Mouse (Mus musculus): ENCODE data around the gene Shq1. TPM values are rescaled to one million over a fixed set of nuclear protein-coding genes. Genes with fewer than 3 reads are reported as not detected.

The Shq1 gene
- polyA plus RNA-seq, 1 experiment from 2014 or later: 20.1 TPM

DNA sequence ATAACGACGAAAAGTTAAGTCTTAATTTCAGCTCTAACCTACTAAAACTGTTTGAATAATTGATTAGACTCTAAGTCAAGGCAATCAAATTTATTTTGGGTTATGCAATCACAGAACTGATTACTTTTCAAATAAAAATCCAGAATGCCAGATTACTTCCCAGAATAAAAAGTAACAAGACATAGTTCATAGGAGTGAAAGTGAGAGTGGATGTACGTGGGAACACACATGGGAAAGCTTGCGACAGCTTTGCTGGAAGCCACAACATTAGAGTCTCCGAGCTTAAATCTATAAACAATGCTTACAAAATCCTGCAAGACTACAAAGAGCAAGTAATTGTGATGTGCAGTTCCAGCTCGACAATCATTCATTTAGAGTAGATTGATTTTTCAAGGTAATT lies 41.9 kb downstream of the Shq1 start:
- no peaks in the 10 kb centered on the region for H3K27me3 ChIP-seq
- no peak overlapping the region for H3K9ac ChIP-seq (replicated peaks)
- H3K4me3 ChIP-seq (replicated peaks): no peak overlapping the region
- 86% methylated on average over 6 of the region's 6 CpGs for WGBS
- H3K36me3 ChIP-seq: peaks cover 10% of the 10 kb centered on the region; the same call in 1 of the 2 replicates
- no peak overlapping the region for H3K4me2 ChIP-seq
- no peaks in the 10 kb centered on the region for H3K9me3 ChIP-seq
- H3K4me1 ChIP-seq (replicated peaks): no peaks in the 10 kb centered on the region
- ATAC-seq (ENCODE audit: insufficient number of reproducible peaks, insufficient read depth, low FRiP score, low TSS enrichment, low read depth): no peak
- no peak overlapping the region for H3K27ac ChIP-seq

GRCm38 (mm10) chr6:100628223-100628622 lies 42.7 kb downstream of the Shq1 start:
- Histone ChIP-seq H3K27me3 (no peaks in the 10 kb centered on the region), H3K9me3 (no peaks in the 10 kb centered on the region), H3K4me2 (no peak overlapping the region), H3K4me3 (replicated peaks) (no peak overlapping the region), H3K4me1 (replicated peaks) (no peaks in the 10 kb centered on the region), H3K36me3 (peaks cover 10% of the 10 kb centered on the region; the same call in 1 of the 2 replicates), H3K9ac (replicated peaks) (no peak overlapping the region), H3K27ac (no peak overlapping the region)
- ATAC-seq (ENCODE audit: insufficient number of reproducible peaks, insufficient read depth, low FRiP score, low TSS enrichment, low read depth): no peak
- 83% methylated on average over 3 of the region's 3 CpGs for WGBS

GRCm38 (mm10) chr6:100623922-100624321 lies 47.0 kb downstream of the Shq1 start:
- Histone ChIP-seq H3K27ac (no peak overlapping the region), H3K36me3 (peaks cover 6% of the 10 kb centered on the region; the same call in 1 of the 2 replicates), H3K4me1 (replicated peaks) (no peaks in the 10 kb centered on the region), H3K4me2 (no peak overlapping the region), H3K9me3 (no peaks in the 10 kb centered on the region), H3K4me3 (replicated peaks) (no peak overlapping the region), H3K9ac (replicated peaks) (no peak overlapping the region), H3K27me3 (no peaks in the 10 kb centered on the region)
- no peak for ATAC-seq (ENCODE audit: insufficient number of reproducible peaks, insufficient read depth, low FRiP score, low TSS enrichment, low read depth)
- 94% methylated on average over 2 of the region's 2 CpGs for WGBS

GRCm38 (mm10) chr6:100622861-100623507 lies 48.0 kb downstream of the Shq1 start:
- Histone ChIP-seq H3K4me3 (replicated peaks) (no peak overlapping the region), H3K27ac (no peak overlapping the region), H3K36me3 (peaks cover 6% of the 10 kb centered on the region; the same call in 1 of the 2 replicates), H3K9ac (replicated peaks) (no peak overlapping the region), H3K4me1 (replicated peaks) (no peaks in the 10 kb centered on the region), H3K9me3 (no peaks in the 10 kb centered on the region), H3K4me2 (no peak overlapping the region), H3K27me3 (no peaks in the 10 kb centered on the region)
- ATAC-seq (ENCODE audit: insufficient number of reproducible peaks, insufficient read depth, low FRiP score, low TSS enrichment, low read depth): no peak
- WGBS: 53% methylated on average over 2 of the region's 2 CpGs

- 73% methylated on average over 3 of the region's 3 CpGs for WGBS
- Histone ChIP-seq H3K4me2 (no peak overlapping the region), H3K27me3 (no peaks in the 10 kb centered on the region), H3K27ac (no peak overlapping the region), H3K4me3 (replicated peaks) (no peak overlapping the region), H3K9me3 (no peaks in the 10 kb centered on the region), H3K36me3 (no peaks in the 10 kb centered on the region), H3K9ac (replicated peaks) (no peak overlapping the region), H3K4me1 (replicated peaks) (no peaks in the 10 kb centered on the region)
- no peak for ATAC-seq (ENCODE audit: insufficient number of reproducible peaks, insufficient read depth, low FRiP score, low TSS enrichment, low read depth)
These were observed 50.5 kb downstream of the Shq1 start for GRCm38 (mm10) chr6:100620411-100620810.

DNA sequence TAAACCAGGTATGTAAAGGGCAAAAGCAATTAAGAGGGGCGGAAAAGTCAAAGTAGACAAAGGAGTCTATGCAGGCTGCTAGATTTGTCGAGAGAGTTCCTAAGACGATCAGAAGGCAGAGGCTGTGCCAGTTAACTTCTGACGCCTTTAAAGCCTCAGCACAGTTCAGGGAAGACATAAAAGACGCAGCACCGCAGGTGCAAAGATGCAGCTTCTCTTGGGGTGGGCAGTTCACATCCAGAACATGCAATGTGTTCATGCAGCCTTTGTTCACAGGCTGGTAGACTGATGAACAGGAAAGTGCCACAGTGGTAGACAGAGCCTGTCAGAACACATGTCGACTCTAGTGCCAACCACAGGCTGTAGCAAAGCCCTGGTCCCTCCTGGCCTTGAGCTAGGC lies 51.6 kb downstream of the Shq1 start:
- WGBS: 91% methylated on average over 7 of the region's 7 CpGs
- H3K4me1 ChIP-seq (replicated peaks): 0 out of 2 replicates have a peak, but pooled peaks cover under 1% of the 10 kb centered on the region
- ATAC-seq (ENCODE audit: insufficient number of reproducible peaks, insufficient read depth, low FRiP score, low TSS enrichment, low read depth): no peak

DNA sequence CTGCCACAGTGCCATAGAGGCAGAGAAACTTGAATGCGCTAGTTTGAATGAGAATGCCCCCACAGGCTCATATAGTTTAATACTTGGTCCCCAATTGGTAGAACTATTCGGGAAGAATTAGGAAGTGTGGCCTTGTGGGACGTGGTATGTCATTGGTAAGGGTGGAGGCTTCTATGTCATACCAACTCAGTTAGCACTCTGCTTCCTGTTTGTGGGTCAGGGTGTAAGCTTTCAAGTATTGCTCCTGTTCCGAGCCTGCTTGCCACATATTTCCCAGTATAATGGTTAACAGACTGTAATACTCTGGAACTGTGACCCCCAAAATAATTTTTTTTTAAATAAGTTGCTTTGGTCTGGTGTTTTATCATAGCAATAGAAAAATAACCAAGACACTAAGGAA lies 54.8 kb downstream of the Shq1 start:
- peaks cover 2% of the 10 kb centered on the region; the same call in 1 of the 2 replicates for H3K36me3 ChIP-seq
- peaks cover 3% of the 10 kb centered on the region; the same call in 1 of the 2 replicates for H3K4me1 ChIP-seq (replicated peaks)
- H3K9ac ChIP-seq (replicated peaks): no peak overlapping the region
- no peak for ATAC-seq (ENCODE audit: insufficient number of reproducible peaks, insufficient read depth, low FRiP score, low TSS enrichment, low read depth)
- WGBS: 89% methylated on average over 4 of the region's 4 CpGs
- H3K9me3 ChIP-seq: no peaks in the 10 kb centered on the region
- no peak overlapping the region for H3K4me3 ChIP-seq (replicated peaks)
- H3K27me3 ChIP-seq: no peaks in the 10 kb centered on the region
- H3K27ac ChIP-seq: no peak overlapping the region
- H3K4me2 ChIP-seq: no peak overlapping the region

More for the DNA sequence above, 51.6 kb downstream of the Shq1 start:
- no peak overlapping the region for H3K9ac ChIP-seq (replicated peaks)
- H3K4me2 ChIP-seq: no peak overlapping the region
- H3K4me3 ChIP-seq (replicated peaks): no peak overlapping the region
- H3K27ac ChIP-seq: no peak overlapping the region
- H3K36me3 ChIP-seq: no peaks in the 10 kb centered on the region
- no peaks in the 10 kb centered on the region for H3K27me3 ChIP-seq
- no peaks in the 10 kb centered on the region for H3K9me3 ChIP-seq

- Histone ChIP-seq H3K9ac (replicated peaks) (no peak overlapping the region), H3K27ac (no peak overlapping the region), H3K4me1 (replicated peaks) (peaks cover 8% of the 10 kb centered on the region), H3K36me3 (peaks cover 6% of the 10 kb centered on the region; the same call in 1 of the 2 replicates), H3K9me3 (no peaks in the 10 kb centered on the region), H3K27me3 (no peaks in the 10 kb centered on the region), H3K4me3 (replicated peaks) (no peak overlapping the region), H3K4me2 (no peak overlapping the region)
- WGBS: 63% methylated on average over 6 of the region's 6 CpGs
- no peak for ATAC-seq (ENCODE audit: insufficient number of reproducible peaks, insufficient read depth, low FRiP score, low TSS enrichment, low read depth)
These were observed 57.2 kb downstream of the Shq1 start for GRCm38 (mm10) chr6:100613593-100614267.

DNA sequence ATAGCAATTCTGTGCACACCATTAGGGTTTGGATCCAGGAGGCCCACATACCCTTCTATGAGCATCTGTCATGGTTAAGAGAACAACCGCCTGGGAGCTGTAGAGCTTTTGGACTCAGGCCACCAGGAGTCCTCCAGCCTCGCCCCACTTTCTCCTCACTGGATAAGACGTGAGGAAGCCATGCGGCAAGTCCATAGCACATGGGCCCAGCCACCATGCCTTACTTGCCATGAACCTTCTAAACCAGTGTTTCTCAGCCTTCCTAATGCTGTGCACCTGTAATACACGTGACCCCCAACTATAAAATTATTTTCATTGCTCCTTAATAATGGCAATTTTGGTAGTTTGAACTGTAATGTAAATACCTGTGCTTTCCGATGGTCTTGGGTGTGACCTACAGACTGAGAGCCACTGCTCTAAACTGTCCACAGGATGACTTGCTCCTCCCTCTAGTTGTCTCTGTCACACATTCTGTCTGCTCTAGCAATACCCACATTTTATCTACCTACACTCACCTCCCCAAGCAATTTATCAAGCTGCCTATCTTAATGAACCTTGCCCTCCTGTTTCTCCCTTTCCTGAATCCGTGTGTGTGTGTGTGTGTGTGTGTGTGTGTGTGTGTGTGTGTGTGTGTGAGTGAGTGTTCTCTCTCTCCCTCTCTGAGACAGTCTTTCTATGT lies 59.9 kb downstream of the Shq1 start:
- no peak for ATAC-seq (ENCODE audit: insufficient number of reproducible peaks, insufficient read depth, low FRiP score, low TSS enrichment, low read depth)
- WGBS: 85% methylated on average over 7 of the region's 7 CpGs
- Histone ChIP-seq H3K4me1 (replicated peaks) (peaks cover 8% of the 10 kb centered on the region), H3K36me3 (peaks cover 6% of the 10 kb centered on the region; the same call in 1 of the 2 replicates), H3K9me3 (no peaks in the 10 kb centered on the region), H3K4me3 (replicated peaks) (no peak overlapping the region), H3K9ac (replicated peaks) (no peak overlapping the region), H3K27me3 (no peaks in the 10 kb centered on the region), H3K27ac (no peak overlapping the region), H3K4me2 (no peak overlapping the region)

DNA sequence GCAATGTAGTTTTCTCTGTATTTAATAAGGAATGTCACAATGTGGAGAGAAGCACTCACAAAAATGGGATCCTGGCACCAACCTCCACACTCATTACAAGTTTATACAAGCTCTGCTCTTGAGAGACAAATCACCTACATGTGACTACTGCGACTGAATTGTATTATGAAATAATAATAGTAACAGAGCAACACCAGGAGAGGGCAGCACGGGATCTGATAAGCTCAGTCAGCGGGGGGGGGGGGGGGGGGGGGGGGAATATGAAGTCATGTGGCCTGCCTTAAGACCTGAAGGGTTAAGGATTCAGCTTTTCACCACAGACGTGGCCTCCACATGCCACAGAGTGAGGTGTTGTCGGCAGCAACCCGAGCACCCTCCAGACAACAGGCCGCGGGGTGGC lies 60.8 kb downstream of the Shq1 start:
- no peak overlapping the region for H3K4me2 ChIP-seq
- no peaks in the 10 kb centered on the region for H3K9me3 ChIP-seq
- no peaks in the 10 kb centered on the region for H3K27me3 ChIP-seq
- H3K9ac ChIP-seq (replicated peaks): no peak overlapping the region
- 76% methylated on average over 7 of the region's 8 CpGs for WGBS
- no peak overlapping the region for H3K27ac ChIP-seq
- peaks cover 6% of the 10 kb centered on the region; the same call in 1 of the 2 replicates for H3K36me3 ChIP-seq
- ATAC-seq (ENCODE audit: insufficient number of reproducible peaks, insufficient read depth, low FRiP score, low TSS enrichment, low read depth): no peak
- peaks cover 8% of the 10 kb centered on the region for H3K4me1 ChIP-seq (replicated peaks)
- no peak overlapping the region for H3K4me3 ChIP-seq (replicated peaks)

- no peak for ATAC-seq (ENCODE audit: insufficient number of reproducible peaks, insufficient read depth, low FRiP score, low TSS enrichment, low read depth)
- Histone ChIP-seq H3K4me3 (replicated peaks) (no peak overlapping the region), H3K27ac (no peak overlapping the region), H3K27me3 (no peaks in the 10 kb centered on the region), H3K4me1 (replicated peaks) (peaks cover 7% of the 10 kb centered on the region), H3K9ac (replicated peaks) (no peak overlapping the region), H3K4me2 (no peak overlapping the region), H3K36me3 (peaks cover 6% of the 10 kb centered on the region; the same call in 1 of the 2 replicates), H3K9me3 (no peaks in the 10 kb centered on the region)
- 87% methylated on average over 3 of the region's 3 CpGs for WGBS
These were observed 61.7 kb downstream of the Shq1 start for GRCm38 (mm10) chr6:100609256-100609655.

Measured in limb, embryonic 12.5 days (tissue).